Mouse (Mus musculus): Measurements from ENCODE around the gene Ttc3.
"Not testable (repeated sequence)": the region's sequence is repeated elsewhere in the genome, so short reads cannot be mapped to it uniquely, and the experiment has no call there.

Gene Ttc3

GRCm38 (mm10) chr16:94489326-94489725, 118.9 kb downstream of the Ttc3 start:
- in situ Hi-C loops (cut with MboI; ENCODE audit: low sequenced_read_pairs): no loop called here

- in situ Hi-C loops (cut with MboI; ENCODE audit: low sequenced_read_pairs): not testable (repeated sequence)
These were observed 126.8 kb downstream of the Ttc3 start for GRCm38 (mm10) chr16:94497176-94497575.

- in situ Hi-C loops (cut with MboI; ENCODE audit: low sequenced_read_pairs): no loop called here
These were observed 127.5 kb downstream of the Ttc3 start for GRCm38 (mm10) chr16:94497911-94498310.

GRCm38 (mm10) chr16:94504192-94504591, 133.8 kb downstream of the Ttc3 start:
- in situ Hi-C loops (cut with MboI; ENCODE audit: low sequenced_read_pairs): no loop called here

- in situ Hi-C loops (cut with MboI; ENCODE audit: low sequenced_read_pairs): no loop called here
These were observed 136.7 kb downstream of the Ttc3 start for GRCm38 (mm10) chr16:94507071-94507470.

GRCm38 (mm10) chr16:94508769-94509168, 138.4 kb downstream of the Ttc3 start:
- in situ Hi-C loops (cut with MboI; ENCODE audit: low sequenced_read_pairs): no loop called here

GRCm38 (mm10) chr16:94509983-94510382, 139.6 kb downstream of the Ttc3 start:
- in situ Hi-C loops (cut with MboI; ENCODE audit: low sequenced_read_pairs): no loop called here

- in situ Hi-C loops (cut with MboI; ENCODE audit: low sequenced_read_pairs): no loop called here
These were observed 147.2 kb downstream of the Ttc3 start for GRCm38 (mm10) chr16:94517606-94518005.

All from CH12F3 (cell line).